Mouse (Mus musculus) cerebellum, adult 18-20 months (tissue): ENCODE data around the gene Actb.
"Not testable (repeated sequence)": the region's sequence is repeated elsewhere in the genome, so short reads cannot be mapped to it uniquely, and the experiment has no call there.

Experiments used
- DNase-seq, 2 experiments: peaks; one replicate each; pipeline ENCODE4 v3.0.0; 2021

The Actb gene

GRCm38 (mm10) chr5:142901355-142901802 lies 5.2 kb downstream of the Actb start:
- DNase-seq: no peak

GRCm38 (mm10) chr5:142900651-142901050 lies 5.9 kb downstream of the Actb start:
- no peak for DNase-seq

- no peak for DNase-seq
These were observed 6.5 kb downstream of the Actb start for GRCm38 (mm10) chr5:142899932-142900533.

DNA sequence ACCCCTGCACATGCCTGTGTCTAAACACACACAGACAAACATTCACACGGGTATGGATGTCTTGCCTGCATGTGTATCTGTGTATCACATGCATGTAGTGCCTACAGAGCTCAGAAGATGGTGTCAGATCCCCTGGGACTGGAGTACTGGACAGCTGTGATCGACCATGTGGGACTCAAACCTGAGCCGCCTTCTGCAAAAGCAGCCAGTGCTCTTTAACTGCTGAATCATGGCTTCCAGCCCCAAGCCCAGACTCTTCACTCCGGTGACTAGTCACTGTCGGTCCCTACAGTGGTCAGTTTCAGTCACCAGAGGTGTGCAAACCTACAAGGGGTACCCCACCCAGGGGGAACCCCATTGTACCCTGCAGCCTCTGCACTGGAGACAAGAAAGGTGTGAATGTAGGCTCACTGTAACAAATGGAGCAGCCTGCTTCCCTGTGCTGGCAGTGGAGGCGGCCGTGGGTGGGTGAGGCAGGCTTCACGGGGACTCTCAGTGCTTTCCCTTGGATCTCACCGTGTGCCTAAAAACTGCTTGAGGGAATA lies 7.4 kb downstream of the Actb start:
- no peak for DNase-seq

- no peak for DNase-seq
These were observed 8.2 kb downstream of the Actb start for GRCm38 (mm10) chr5:142898316-142898715.

DNA sequence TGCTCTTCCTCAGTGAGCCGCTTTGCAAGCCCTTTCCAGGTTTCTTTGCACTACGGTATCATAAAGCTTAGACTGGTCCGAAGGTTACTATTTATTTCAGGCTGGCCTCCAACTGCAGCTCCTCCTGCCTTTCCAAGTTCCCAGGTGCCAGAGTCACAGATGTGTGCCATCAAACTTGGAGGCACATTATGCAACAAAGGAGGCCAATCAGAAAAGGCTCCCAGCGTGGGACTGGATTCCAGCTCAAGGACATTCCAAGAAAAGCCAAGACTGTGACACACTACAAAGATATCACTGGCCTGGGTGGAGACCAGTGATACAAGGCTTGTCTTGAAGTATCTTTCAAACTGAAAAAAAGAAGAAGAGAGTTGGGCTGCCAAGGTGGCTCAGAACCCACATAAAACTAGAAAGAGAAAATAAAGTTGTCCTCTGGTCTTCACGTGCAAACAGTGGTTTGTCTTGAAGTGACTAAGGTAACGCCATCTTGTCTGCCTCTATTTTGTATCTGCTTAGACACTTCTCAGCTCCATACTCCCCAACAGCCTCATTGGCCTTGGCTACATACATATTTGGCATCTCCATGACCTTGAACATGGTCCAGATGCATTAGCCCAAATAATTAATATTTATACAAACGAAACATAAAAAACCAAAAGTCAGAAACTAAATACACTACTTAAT lies 8.8 kb downstream of the Actb start:
- no peak for DNase-seq

DNA sequence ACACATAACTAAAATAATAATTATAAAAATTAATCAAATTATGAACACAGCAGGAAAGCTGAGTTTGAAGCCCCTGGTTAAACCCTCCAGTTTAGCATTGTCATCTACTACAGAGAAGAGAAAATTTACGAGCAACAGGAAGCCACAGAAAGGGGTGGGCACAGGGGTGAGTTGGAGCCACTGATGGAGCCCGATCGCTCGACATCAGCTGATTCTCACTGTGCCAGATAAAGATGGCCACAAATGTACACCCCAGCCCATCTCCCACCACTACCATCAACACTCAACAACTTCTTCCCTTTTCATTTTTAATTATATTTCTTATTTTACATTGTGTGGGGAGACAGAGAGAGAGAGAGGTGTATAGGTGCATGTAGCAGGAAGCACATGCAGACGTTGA lies 9.8 kb downstream of the Actb start:
- DNase-seq: no peak

DNA sequence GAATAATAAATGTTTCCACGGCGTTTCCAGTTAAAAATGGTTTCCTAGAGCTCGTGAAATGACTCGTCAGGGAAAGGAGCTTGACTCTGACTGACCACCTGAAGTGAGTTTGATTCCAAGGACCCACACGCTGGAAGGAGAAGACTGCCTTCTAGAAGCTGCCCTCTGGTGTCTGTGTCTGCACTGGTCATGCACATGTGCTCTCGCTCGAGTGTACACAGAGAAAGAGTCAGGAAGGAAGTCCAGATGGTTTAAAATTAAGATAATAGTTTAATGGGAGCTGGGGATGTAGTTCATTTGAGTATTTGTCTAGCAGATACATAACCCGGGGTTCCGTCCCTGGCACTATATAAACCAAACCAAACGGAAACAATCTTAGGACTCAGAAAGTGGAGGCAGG lies 10.4 kb downstream of the Actb start:
- DNase-seq: no peak

- DNase-seq: peak; percentile 90 to 92
These were observed 11.5 kb downstream of the Actb start, which contains the start of gene Fbxl18 for GRCm38 (mm10) chr5:142894918-142895613. Gene Fbxl18, minus strand, starts transcription at chr5:142895421.

- no peak for DNase-seq
These were observed 15.2 kb downstream of the Actb start for GRCm38 (mm10) chr5:142891396-142891795.

- not testable (repeated sequence) for DNase-seq
These were observed 19.0 kb downstream of the Actb start for GRCm38 (mm10) chr5:142887533-142887932.

DNA sequence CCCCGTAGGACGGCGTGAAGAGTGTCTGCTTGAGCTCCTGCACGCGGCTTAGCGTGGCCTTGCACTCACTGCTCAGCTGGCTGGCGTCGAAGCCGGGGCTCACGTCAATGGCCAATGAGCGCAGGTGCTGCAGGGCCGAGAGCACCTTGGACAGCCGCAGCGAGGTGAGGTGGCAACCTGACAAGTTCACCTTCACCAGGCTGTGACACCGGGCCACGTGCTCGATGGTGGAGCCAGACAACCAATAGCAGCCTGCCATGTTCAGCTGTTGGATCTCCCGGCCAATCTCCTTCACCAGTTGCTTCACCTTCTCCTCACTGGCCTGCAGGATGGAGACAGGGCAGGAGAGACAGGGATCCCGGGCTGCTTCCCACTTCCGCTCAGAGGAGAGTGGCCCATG lies 19.8 kb downstream of the Actb start:
- DNase-seq: no peak

DNA sequence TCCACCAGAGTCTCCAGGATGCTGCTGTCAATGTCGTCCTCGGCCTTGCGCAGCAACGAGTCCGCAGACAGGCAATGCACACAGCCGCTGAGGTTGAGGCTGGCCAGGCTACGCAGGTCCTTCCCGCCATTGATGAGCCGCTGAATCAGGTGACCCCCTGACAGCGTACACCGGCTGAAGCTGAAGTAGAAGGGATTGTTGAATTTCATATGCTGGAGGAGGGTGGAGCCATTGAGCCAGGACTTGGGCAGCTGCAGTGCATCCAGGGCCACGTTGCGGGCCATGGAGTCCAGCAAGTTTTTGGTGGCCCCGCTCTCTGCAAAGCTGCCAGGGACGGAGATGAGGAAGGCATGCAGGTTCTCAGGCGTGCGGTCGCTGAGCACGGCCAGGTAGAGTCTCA lies 20.4 kb downstream of the Actb start:
- no peak for DNase-seq

DNA sequence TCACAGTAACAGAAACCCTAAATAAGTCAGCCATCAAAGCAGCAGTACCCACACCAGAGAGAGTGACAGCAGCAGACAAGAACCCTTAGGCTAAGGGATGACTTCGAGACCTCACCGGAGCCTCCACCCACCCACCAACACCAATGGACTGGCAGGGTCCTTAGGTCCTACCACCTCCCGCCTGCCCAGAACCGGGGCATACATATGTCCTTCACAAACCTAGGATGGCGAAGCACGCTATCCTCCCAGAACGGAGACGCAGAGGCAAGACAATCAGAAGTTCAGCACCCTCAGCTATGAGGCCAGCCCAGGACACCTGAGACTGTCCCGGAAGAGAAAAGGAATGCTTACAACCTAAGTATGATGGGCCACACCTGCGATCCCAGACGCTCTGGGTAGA lies 24.1 kb downstream of the Actb start:
- DNase-seq: no peak

GRCm38 (mm10) chr5:142881936-142882335 lies 24.6 kb downstream of the Actb start:
- no peak for DNase-seq

- no peak for DNase-seq
These were observed 25.6 kb downstream of the Actb start for GRCm38 (mm10) chr5:142880806-142881516.

DNA sequence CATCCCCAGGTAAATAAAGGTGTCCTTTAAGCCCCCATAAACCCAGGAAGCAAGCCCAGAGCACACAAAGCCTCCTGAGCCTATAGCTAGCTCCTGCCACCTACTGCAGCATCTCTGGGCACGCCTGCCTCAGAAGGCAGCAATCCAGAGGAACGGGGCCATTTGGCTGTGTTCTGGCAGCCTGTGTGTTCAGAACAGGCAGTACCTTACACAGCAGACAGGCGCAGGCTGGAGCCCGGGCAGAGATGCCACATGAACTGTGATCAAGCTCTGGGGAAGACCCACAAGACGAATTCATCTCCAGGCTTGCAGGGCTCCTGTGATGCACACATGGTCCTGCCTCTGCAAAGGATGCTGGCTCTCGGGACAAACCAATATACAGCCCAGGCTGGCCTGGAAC lies 26.3 kb downstream of the Actb start:
- DNase-seq: peak; percentile 84 to 87

GRCm38 (mm10) chr5:142879318-142880175 lies 27.0 kb downstream of the Actb start:
- DNase-seq: peak; percentile 90 to 91

DNA sequence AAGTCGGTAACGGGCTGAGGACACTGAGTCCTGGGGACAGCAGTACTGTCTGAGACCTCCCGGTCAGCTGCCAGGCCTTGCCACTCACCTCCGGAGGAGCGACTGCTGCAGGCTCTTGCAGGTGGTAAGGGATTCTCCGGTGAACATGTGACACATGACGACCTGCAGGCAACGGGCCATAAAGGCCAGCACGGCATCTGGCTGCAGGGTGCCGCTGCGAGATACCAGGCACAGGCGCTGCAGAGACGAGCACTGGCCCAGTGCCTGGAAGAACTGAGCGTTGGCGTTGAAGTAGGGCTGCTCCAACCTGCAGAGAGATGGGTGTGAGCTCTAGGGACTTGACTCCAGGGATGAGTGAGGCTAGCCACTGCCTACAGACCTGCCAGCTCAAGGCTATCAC lies 28.0 kb downstream of the Actb start:
- DNase-seq: peak; percentile 78

GRCm38 (mm10) chr5:142877337-142878280 lies 28.9 kb downstream of the Actb start:
- DNase-seq: peak; percentile 80 to 87

GRCm38 (mm10) chr5:142876896-142877295 lies 29.7 kb downstream of the Actb start:
- no peak for DNase-seq
